Mouse (Mus musculus) ES-Bruce4 (cell line): Measurements from ENCODE around the gene Sgpp1. TPM values are rescaled to one million over a fixed set of nuclear protein-coding genes. Genes with fewer than 3 reads are reported as not detected.

ENCODE experiments used
- H3K27ac ChIP-seq: 2 replicates; pipeline ENCODE4 v1.5.1; 2012; ENCODE audit warnings: low read length, inconsistent platforms; ENCODE audit not compliant: insufficient read depth
- H3K27me3 ChIP-seq: 2 replicates; pipeline ENCODE4 v1.6.1; 2012; ENCODE audit warnings: mild to moderate bottlenecking, low read length, inconsistent platforms; ENCODE audit not compliant: control insufficient read depth, poor library complexity, insufficient read depth, severe bottlenecking
- H3K36me3 ChIP-seq: 2 replicates; pipeline ENCODE4 v1.6.1; 2012; ENCODE audit warnings: inconsistent platforms, mild to moderate bottlenecking, low read length, moderate library complexity; ENCODE audit not compliant: control insufficient read depth, poor library complexity, insufficient read depth, severe bottlenecking
- H3K4me1 ChIP-seq: one replicate; pipeline ENCODE4 v1.8.1; 2011; ENCODE audit warnings: low read length; ENCODE audit not compliant: control insufficient read depth, insufficient read depth
- H3K4me3 ChIP-seq: 2 replicates; pipeline ENCODE4 v1.5.1; 2011; ENCODE audit warnings: low read depth, mild to moderate bottlenecking, low read length
- H3K9ac ChIP-seq: 2 replicates; pipeline ENCODE4 v1.6.1; 2012; ENCODE audit warnings: low read depth, mild to moderate bottlenecking, inconsistent platforms; ENCODE audit not compliant: poor library complexity, severe bottlenecking
- H3K9me3 ChIP-seq: replicated peaks from 2 replicates; pipeline ENCODE4 v1.6.1; 2012; ENCODE audit warnings: mild to moderate bottlenecking, low read length, inconsistent platforms; ENCODE audit not compliant: control insufficient read depth, poor library complexity, insufficient read depth, severe bottlenecking
- CTCF ChIP-seq: IDR thresholded peaks from one replicate; pipeline ENCODE4 v1.8.1; 2011; ENCODE audit warnings: low read depth, low read length
- EP300 ChIP-seq: IDR thresholded peaks from 2 replicates; pipeline ENCODE4 v1.6.1; 2011; ENCODE audit warnings: low read depth, low read length; ENCODE audit not compliant: insufficient read depth
- POLR2A ChIP-seq: IDR thresholded peaks from one replicate; pipeline ENCODE4 v1.8.1; 2011; ENCODE audit warnings: low read length; ENCODE audit not compliant: insufficient read depth
- polyA plus RNA-seq: library from polyadenylated mRNA; stranded (reverse); fragments of >200 nt; gene quantifications from 2 replicates; pipeline ENCODE4 v1.2.4, GENCODE M21; 2011; ENCODE audit warnings: low read depth; ENCODE audit not compliant: missing spikeins, insufficient read depth, insufficient read length

Gene Sgpp1
- polyA plus RNA-seq, 1 experiment: 13.7 TPM

GRCm38 (mm10) chr12:75710596-75711376 is 24.7 kb downstream of the Sgpp1 start:
- no peak overlapping the region for H3K27ac ChIP-seq
- TF ChIP-seq POLR2A (no peak), EP300 (no peak), CTCF (no peak)
- no peak overlapping the region for H3K9ac ChIP-seq
- no peaks in the 10 kb centered on the region for H3K36me3 ChIP-seq
- H3K4me3 ChIP-seq: no peak overlapping the region
- H3K4me1 ChIP-seq: no peaks in the 10 kb centered on the region
- H3K9me3 ChIP-seq: no peaks in the 10 kb centered on the region
- H3K27me3 ChIP-seq: no peaks in the 10 kb centered on the region

GRCm38 (mm10) chr12:75709506-75709905 is 26.0 kb downstream of the Sgpp1 start:
- TF ChIP-seq EP300 (no peak), CTCF (no peak), POLR2A (no peak)

DNA sequence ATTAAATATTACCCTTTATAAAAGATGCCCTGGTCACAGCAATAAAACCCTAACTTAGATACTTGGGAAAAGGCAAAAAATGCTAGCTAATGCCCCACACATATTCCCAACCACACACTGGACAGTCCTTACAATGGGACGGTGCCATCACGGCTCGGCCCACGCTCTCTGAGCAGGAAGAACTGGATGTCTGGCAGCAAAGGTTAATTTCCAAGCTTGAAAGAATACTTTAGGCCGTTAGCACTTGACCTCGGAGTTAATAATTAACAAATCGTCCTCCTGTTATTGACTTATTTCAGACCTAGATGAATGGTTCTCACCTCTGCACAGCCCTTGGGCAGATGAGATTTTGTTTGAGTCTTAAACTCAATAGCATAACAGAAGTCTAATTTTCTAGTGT is 28.9 kb downstream of the Sgpp1 start:
- Histone ChIP-seq H3K4me1 (no peaks in the 10 kb centered on the region), H3K9ac (no peak overlapping the region), H3K27ac (no peak overlapping the region), H3K9me3 (no peaks in the 10 kb centered on the region), H3K4me3 (no peak overlapping the region), H3K27me3 (no peaks in the 10 kb centered on the region), H3K36me3 (no peaks in the 10 kb centered on the region)
- TF ChIP-seq CTCF (no peak), EP300 (no peak), POLR2A (no peak)

More at GRCm38 (mm10) chr12:75709506-75709905, 26.0 kb downstream of the Sgpp1 start:
- no peaks in the 10 kb centered on the region for H3K9me3 ChIP-seq
- H3K36me3 ChIP-seq: no peaks in the 10 kb centered on the region
- no peak overlapping the region for H3K27ac ChIP-seq
- no peaks in the 10 kb centered on the region for H3K27me3 ChIP-seq
- H3K4me3 ChIP-seq: no peak overlapping the region
- no peaks in the 10 kb centered on the region for H3K4me1 ChIP-seq
- H3K9ac ChIP-seq: no peak overlapping the region

GRCm38 (mm10) chr12:75702739-75703122 is 32.8 kb downstream of the Sgpp1 start:
- no peak for TF ChIP-seq POLR2A
- no peak for TF ChIP-seq CTCF
- TF ChIP-seq EP300: no peak
- H3K27me3 ChIP-seq: no peaks in the 10 kb centered on the region
- H3K4me3 ChIP-seq: no peak overlapping the region
- H3K4me1 ChIP-seq: no peaks in the 10 kb centered on the region
- no peak overlapping the region for H3K27ac ChIP-seq
- H3K9me3 ChIP-seq: no peaks in the 10 kb centered on the region
- no peak overlapping the region for H3K9ac ChIP-seq
- H3K36me3 ChIP-seq: no peaks in the 10 kb centered on the region

DNA sequence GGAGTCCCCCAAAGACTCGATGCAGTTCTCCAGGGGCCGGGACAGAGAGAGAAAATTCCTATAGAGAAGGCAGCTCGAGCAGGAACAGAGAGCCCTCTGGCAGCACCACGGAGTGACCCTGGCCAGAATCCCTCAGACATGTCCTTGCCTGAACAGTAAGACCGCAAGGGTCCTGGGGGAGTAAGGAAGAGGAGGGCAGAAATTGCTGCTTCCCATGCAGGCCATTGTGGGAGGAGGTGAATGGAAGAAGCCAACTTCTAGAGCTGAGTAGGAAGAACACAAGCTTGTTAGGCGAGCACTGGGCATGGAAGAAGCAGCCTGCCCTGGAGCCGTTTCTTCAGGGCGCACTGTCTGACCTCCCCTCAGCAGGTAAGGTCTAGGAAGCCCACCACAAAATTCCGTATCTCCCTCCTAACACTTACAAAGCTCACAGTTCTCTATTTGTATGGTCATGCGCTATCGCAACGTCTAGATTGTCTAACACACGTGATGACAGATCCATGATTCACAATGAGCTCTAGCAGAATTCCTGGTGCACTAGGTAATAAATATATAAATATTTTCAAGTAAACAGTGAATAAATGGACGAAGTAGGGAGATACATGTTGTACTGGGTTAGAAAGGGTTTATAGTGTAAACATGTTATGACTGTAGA is 33.3 kb downstream of the Sgpp1 start:
- Histone ChIP-seq H3K9ac (peak overlapping the region; percentile 32; the same call in 1 of the 2 replicates), H3K4me1 (no peaks in the 10 kb centered on the region), H3K4me3 (peak overlapping the region; percentile 10; the same call in 1 of the 2 replicates), H3K9me3 (no peaks in the 10 kb centered on the region), H3K27ac (no peak overlapping the region), H3K27me3 (no peaks in the 10 kb centered on the region), H3K36me3 (no peaks in the 10 kb centered on the region)
- TF ChIP-seq CTCF (no peak), POLR2A (no peak), EP300 (no peak)
